Mouse (Mus musculus): ENCODE data around the gene Dscam. TPM values are rescaled to one million over a fixed set of nuclear protein-coding genes. Genes with fewer than 3 reads are reported as not detected.
A peak's percentile ranks its signal among the peaks of the same experiment; 100 is the strongest.

Dscam gene
- total RNA-seq, 2 experiments from 2014 or later: 0.11 to 0.12 TPM

DNA sequence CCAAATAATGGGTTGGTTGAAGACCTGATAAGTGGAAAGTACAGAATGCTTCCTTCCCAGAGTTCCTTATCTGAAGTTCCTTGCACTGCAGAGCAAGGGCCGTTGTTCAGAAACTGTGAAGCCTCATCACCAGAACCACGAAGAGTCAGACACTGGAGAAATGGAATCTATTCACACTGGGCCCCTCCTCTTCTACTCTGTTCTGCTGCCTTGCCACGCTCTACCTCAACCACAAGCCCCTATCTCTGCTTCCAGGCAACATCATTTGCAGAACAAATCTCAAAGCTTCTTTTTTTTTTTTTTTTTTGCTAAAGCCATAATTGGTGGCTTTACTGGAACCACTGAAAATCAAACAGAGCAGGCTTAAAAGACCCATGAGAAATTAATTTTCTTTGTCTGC, 530.5 kb downstream of the Dscam start:
- no peak for DNase-seq

DNA sequence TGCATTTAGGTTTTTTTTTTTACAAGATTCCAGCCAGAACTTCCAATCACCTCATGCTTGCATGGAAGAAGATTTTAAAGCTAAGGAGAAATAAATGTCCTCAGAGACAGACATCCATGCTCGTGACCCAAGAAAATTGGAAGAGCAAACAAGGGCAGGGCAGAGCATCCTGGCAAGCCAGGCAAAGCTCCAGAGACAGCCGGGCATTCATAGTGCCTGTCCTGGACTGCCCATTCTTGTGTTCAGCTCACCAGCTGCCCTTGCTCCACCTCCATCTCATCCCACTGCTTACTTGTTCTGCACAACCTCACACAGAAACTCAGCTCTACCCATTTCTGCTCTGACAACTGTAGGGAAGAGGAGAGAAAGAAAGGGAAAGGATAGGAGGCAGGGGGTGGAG, 534.6 kb downstream of the Dscam start:
- no peak for DNase-seq

DNA sequence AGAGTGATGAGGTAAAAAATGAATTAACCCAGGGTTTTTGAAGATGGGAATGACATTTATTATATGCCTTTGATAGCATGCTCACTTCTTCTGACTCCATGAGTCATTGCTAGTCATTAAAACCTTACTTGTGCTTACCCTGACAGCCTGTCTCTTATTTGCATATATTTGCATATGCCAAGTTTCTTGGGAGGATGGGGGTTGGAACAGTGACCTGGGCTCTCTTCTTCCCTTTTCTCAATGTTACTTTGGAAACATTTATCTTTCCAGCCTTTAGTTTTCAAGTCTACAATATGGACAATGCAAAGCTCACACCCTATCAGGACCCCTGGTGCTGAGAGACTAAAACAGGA, 535.8 kb downstream of the Dscam start:
- no peak for DNase-seq

DNA sequence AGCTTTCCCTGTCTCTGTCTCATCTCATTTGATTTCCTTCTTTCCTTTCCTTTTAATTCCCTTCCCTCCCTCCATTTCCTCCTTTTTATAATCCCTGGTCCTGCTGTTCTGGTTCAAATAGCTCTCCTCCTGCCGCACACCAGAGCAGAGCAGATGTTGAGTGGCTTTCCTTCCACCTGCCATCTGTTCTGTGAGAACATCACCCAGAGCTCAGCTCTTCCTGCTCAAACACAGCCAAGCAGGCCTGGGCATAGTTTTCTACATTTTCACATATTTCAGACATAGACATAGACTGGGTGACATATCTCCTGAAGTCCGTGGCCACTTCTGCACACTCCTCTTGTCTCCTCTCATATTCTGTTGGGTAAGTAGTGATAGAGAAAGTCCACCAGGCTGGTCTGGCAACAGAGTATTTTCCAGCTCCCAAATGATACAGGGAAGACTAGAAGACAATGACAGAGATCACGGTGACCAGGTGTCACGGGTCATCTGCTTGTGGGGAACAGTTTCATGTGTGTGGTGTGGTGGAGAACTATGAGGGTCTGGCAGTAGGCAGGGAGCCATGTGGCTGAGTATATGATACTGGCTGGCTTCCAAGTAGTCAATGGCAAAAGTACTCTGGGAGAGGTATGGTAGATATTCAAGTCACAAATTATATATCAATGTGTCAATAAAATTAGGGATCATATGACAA, 536.3 kb downstream of the Dscam start:
- no peak for DNase-seq

DNA sequence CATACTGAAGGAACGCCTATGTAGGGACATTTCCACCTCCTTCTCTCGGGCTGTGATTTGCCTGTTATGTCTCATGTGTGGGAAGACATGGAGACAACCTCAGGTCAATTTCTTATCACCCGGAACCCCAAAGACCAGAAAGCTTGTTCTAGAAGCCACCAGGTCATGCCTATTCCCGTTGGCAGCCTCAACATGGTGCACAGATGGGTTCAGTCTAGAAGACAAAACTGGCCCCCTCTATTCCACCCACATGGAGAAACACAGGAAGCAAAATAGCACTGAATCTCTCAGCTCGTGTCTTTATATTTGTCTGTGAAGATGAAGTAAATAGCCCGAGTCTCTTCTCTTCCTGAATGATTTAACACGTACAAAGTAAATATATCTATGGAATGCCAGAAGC, 540.3 kb downstream of the Dscam start:
- DNase-seq: no peak

DNA sequence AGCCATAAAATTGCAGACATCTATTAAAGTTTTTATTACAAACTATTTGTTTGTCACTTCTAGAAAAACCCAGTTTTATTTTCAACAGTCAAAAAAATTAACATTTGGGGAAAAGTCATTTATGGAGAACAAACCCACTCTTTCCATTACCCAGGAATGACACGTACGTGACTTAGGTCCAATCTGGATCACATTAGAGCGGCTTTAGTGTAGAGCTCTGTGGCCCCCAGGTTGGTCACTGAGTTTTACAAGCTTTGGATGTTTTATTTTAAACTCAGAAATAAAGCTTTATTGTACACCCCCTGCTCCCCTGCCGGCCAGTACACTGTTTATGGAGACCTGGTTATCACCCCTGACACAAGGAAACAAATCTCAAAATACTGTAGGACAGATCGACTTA, 540.9 kb downstream of the Dscam start:
- no peak for DNase-seq

DNA sequence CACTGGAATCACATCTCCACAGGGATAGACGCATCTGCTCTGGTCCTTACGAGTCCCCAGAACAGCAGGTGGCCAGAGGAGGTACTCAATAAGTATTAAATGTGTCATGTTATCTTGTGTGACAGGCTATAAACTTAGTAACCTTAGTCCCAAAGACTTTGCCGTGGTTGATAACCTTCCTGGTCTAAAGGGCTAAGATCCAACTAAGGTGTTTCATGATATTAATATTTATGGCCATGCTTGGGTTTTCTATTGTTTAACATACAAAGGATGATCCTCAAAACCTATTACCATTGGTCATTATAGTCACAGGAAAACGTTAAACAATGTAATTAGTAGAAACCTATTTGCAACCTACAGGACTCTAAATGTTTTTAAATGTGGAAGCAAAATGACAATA, 545.1 kb downstream of the Dscam start:
- DNase-seq: no peak

DNA sequence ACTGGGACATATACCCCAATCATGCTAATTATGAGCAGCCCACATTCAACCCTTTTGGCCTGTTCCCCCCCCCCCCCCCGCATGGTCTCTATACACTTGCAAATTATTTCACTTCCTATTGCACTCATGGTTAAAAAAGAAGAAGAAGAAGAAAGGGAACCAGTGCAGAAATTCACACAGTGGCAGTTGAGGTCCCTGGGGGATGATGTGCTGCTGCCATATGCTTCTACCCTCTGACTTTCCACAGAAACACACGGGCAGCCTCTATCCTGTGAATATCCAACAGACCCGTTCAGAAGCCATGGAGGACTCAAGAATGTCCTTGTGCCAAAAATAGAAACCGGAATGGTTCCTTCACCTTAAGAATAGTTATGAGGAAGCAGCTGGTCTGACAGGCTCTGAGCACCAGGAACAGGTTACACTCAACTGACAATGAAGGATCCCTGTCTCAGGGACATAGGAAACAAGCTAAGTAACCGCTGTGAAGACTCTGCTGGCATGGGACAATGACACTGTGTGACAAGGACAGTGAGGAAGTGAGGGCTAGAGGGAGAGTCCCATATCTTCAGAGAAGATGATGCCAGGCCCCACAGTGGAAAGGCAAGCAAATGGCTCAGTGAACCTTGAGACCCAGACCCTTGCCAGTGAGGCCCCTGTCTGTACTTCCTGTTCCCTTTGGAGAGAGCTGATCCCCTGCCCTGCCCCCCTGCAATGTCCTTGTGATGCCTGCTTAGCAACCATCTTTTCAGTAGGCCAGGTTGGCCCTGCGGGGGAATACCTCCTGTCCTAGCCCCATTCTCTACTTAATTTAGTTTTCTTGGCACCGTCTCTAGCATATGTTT, 545.8 kb downstream of the Dscam start:
- no peak for DNase-seq

DNA sequence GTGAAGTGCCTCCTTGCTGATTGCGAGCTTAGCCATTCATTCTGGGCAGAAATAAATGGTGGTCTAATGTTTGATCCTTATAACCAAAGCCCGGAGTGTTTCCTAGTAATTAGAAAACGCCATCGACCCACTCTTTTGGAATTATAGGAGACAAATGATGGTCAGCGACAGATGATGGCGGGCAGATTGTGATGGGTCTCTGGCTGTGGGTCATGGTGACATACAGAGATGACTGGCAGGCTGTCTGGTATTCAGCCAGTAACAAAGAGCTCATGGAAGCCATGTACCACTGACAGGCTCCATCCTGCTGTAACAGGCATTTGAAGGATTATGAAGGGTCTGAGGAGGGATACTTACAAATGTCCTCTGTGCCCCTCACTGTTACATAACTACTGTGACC, 549.7 kb downstream of the Dscam start:
- no peak for DNase-seq

DNA sequence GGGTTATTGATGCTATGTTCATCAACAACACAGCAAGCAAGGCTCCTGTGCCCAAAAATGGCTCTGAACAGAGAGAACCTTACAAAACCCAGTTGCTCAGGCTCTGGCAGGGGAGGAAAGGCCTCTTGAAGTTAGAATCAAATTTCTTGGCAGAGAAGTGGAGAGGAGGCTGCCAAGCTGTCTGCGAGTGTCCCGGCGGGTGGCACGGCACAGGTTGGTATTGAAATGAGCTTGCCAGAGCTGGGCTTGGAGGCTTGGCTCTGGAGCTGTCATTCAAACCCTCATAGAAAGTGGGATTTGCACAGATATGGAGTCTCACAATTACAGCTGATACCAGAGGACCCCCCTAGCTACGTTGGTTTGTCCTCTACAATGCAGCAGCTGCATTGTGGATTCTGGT, 550.1 kb downstream of the Dscam start:
- peak; percentile 58 for DNase-seq

DNA sequence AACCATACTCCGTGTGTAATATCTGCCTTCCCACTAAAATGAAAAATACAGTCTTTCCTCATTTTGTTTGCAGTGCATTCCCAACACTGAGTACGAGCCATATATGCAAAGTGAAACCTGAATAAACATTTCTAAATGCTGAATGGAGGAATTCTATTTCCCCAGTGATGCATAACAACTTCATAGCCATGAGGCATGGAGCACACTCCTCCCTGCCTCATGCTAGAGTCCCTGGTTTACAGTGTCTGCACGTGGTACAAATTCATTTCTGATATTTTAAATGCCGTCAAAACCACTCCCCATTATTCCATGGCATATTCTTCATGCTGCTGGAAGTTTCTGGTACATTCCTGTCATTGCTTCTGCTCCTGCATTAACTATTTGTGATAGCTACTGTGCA, 552.8 kb downstream of the Dscam start:
- DNase-seq: no peak

DNA sequence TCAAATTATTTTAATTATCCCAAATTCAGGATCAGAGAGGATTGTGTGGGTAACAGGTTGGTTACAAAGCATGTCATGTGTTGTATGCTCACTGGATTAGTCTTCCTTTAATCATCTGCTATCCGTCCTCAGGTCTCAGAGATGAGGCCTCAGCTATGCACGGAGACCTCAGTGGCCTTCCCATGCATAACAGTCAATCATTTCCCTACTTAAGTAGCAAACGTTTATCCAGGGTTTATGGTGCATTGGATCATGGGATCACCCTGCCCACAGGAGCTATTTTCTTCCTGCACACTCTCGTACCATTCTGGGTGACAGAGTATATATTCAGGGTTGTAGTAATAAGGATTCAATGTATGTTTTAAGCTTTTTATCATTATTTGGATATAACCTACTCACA, 557.3 kb downstream of the Dscam start:
- DNase-seq: no peak

DNA sequence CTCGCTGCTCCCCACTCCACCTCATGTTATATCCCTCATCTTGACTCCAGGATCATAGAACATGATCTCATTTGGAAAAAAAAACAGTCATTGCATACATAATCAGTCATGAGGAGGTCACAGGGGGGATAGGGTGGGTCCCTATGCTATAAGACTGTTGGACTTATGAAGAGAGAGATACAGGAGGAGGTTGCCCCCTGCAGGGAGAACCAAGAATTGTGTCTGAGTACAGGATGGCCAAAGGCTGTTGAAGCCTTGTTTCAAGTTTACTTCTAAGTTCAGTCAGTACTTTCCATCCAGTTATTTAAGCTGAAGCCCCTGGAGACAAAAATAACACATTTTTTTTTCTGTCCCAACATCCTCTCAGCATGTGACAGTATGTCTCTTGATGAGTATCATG, 559.7 kb downstream of the Dscam start:
- peak; percentile 30 for DNase-seq

DNA sequence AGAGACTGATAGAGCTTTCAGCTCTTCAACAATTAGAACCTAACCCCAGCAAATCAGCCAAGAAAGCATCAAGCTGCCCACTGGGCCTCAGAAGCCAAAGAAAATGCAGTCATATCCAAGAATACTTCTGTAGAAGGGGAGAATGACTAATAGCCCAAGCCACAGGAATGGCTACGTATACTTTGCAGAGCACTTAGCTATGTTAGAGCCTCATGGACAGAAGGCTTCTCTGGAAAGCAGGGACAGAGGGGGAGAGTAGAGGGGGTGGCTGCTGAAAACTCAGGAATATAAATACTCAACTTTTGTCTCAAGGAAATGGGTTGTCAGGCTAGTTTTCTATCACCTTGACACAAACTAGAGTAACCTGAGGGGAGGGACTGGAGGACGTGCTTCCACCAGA, 568.3 kb downstream of the Dscam start:
- DNase-seq: no peak

DNA sequence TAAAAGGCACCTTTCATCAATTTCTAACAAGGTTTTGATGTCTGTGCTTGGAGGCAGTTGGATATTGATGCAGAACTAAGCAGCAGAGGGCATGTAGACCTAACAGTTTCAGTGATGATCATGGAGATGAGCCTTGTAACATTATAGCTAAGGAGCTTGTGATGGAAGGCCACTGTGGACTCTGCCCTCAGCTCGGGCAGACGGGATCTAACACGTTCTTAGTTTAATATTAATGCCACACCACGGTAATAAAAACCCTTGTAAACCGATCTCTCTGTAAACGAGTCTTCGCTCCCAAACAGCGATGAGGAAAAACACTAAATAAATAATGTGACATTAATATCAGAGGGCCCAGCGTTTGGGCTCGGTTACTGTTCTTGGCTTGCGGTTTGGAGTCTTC, 569.8 kb downstream of the Dscam start:
- no peak for DNase-seq

DNA sequence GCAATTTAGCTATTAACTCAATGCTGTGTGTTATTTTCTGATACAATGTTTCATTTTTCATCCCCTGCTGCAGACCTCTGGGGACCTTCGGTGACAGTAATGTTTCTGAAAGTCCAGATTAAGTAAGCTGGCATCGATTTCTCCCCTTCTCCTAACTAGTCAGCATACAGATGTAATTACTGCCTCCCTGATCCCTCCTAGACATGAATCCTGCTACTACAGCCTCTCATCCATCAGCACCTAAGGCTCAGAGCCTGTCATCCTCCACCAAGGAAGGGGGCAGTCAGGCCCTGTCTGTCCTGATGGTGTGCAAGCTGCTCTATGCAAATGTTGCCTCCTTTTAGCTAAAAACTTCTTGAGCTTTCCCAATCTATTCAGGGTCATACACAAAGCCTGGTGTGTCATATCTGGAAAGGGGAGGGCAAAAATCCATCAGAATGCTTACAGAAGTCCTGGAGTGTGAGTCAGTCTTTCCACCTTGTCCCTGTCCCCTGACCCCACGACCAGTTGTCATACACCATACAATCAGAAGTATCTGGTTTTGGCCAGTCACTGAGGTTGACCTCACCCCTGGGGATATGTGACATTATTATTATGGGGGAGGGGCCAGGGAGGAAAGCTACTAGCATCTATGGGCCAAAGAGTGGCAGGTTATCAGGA, 571.0 kb downstream of the Dscam start:
- no peak for DNase-seq

DNA sequence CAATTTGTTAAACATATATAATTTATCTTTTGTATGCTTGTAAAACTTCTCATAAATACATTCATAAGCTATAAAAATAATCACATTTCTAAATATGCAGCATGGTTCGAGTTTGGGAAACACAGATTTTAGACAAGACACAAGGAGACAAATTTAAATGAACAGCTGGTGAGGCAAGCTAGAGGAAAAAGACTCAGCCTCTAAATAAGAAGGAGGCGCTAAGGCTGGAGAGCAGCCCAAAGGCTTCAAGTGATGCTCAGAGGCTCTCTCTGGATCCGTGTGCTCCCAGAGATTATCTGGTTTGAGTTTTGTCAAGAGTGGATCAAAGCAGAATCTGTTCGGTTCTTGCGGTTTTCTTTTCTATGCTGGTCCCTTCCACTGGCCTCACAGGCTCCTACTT, 594.7 kb downstream of the Dscam start:
- DNase-seq: no peak

DNA sequence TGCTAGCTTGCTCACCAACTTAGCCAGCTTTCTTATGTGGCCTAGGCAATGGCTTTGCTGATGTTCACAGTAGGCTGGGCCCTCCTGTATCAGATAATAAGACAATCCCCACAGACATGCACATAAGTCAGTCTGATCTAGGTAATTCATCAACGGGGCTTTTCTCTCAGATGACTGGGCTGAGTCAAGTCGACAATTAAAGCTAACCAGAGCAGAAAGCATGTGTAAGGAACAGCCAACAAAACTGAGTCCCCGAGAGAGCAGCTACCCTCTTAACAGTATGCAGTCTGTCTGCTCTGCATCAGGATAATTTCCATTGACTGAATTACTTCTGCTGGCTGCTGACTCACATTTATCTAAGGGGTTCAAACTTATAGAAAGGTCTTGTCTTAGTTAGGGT, 603.1 kb downstream of the Dscam start:
- DNase-seq: no peak

DNA sequence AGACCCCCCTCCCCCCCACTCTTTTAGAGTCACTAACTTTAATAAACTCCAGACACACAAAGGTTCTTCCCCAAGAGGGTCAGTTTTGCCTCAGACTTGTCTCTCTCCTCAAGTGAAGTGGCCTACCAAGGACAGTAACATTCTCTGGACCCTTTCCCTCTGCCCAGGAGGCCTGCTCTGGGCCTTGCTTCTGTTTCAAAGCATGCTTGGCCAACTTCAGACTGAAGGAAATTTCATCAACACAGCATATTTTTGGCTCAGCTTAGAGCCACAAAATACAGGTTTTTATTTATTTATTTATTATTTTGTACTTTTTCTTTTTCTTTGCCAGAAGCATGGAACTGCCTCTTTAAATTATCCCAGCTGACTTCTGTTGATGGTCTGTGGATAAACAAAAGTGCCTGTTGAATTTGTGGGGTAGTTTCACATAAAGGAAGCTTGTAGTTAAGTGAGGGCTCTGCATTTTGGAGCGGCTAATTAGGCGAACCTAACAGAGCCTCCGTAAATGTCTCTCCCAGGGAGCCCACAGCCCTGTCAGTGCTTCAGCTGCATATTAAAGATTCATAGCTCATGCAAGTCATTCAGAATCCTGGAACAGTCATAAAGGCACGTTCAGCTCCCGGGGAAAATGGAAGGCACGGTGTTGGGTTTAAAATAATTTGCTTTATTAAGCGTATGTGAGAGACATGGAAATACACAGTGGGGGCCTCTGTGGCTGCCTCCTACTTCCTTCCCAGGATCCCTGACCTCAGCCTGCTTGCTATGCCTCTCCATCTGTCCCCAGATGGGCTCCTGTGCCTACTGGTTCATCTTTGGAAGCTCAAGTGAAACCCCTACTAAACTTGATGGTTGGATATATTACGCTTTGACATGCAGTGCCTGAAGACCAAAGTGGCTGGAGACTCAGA, 606.9 kb downstream of the Dscam start:
- DNase-seq: no peak

DNA sequence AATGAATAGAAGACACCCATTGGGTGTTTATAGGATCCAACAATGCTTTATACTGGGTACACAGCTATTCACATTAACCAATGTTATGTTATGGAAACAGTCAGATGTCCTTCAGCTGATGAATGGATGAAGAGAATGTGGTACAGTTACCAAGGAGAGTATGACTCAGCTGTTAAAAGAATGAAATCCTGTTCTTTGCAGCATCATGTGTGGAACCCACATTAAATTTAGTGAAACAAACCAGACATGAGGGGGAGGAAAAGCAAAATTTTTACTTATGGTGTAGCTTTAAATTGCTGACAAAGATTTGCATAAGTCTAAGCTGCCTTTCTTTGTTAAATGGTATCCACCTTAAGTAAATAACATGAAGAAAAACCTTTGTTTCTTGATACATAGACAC, 610.8 kb downstream of the Dscam start:
- DNase-seq: no peak

DNA sequence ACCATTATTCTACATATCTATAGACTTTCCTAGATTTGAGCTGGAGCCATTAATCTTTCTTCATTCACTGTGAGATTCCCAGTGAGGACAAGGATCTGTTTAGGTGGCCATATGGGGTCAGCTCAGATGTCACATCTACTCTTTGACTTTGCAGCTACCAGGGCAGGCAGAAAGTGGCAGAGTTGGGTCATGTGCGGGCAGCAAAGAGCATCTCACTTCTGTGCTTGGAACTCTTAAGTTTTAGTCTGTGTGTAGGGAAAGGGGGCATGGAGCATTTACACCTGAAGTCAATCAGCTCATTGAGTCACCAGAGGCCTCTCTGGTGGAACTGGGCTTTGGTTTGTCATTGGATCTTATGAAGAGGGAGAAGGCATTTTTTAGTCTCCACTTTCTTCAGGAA, 612.2 kb downstream of the Dscam start:
- no peak for DNase-seq

DNA sequence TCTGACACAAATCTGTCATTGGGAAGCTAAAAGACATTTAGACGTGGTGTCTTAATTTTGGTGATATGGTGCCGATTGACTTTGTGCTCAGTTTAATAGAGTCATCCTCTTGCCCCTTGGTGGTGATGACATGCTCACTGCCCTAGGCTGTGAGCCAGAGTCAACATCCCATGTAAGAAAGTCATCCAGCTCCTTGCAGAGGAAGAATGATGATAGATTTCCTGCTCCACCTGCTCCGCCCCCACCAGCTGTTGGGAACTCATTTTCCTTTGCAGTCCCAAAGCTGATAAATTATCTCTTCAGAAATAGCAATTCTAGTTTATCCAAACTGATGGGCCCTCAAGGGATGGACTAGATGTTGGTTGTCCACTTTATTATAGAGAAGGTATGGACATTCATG, 613.9 kb downstream of the Dscam start:
- DNase-seq: no peak

DNA sequence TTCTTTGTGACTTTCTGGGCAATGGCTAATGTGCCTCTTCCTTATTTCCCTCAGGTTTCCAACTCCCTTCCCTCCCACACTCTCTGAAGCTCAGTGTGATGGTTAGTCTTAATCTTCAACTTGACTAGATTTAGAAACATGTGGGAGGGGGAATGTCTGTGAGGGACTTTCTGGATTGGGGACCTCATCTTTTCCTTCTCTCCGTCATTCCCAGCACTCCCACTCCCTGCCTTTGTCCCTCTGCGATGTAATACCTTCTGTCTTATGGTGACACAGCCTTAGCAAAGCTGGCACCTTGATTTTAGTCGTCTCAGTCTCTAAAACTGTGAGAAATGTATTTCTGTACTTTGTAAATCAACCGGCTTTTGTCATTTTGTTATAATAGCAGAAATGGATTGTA, 615.1 kb downstream of the Dscam start:
- no peak for DNase-seq

All from gastrocnemius, postnatal 10 days (tissue).